Mouse (Mus musculus) G1E-ER4 (cell line): Measurements from ENCODE around the gene Zfp629. TPM values are rescaled to one million over a fixed set of nuclear protein-coding genes. Genes with fewer than 3 reads are reported as not detected.

Experiments used
- GATA1 ChIP-seq: IDR thresholded peaks from one replicate; pipeline ENCODE4 v1.8.0; 2012; ENCODE audit warnings: low read length, inconsistent platforms
- polyA plus RNA-seq: library from polyadenylated mRNA; stranded (reverse); fragments of >175 nt; gene quantifications from 2 replicates; pipeline ENCODE4 v1.2.3, GENCODE M21; 2012

The Zfp629 gene
- polyA plus RNA-seq = 21.6 and 22.6 TPM in 2 replicates

DNA sequence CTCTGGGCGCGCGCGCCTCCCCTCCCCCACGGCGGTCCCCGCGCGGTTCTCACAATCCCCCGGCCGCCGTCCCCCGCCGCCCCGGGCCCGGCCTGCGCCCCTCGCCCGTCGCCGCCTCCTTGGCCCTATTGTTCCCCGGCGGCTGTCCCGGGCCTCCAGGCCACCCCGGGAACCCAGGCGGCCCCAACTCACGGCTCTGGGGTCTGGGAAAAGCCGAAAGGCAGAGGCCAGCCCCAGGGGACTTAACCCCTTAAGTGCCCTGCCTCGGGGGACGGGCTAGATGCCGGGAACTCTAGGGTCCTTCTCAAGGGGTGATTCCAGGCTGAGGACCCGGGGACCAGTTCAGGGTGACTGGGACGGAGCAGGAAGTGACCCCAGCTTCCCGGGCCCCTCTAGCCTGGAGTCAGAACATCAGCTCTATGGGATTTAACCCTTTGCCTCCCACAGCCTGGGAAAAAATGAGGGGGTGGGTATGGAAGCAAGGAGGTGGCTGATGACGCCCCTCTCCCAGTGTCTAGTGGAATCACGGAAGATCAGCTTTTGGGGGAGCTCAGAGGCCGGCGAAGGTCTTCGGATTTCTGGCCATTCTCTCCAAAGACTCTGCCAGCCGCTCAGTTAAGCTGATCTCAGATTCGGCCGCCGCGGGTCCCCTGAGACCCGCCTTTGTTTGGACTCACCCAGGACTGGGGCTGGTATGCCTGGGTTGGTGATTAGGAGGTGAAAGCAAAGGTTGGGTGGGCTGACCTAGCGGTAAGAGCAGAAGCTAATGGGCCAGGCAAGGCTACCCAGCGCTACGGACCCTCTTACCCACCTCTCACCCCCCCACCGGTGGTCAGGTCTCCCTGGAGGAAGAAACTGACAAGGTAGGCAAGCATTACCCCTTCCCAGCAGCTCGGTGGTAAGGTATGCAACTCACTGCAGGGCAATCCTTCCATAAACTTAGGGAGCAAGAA is at the start of gene Zfp629:
TSS of gene Zfp629 (minus strand) at position 907 of the 953 bp plus-strand sequence.
- TF ChIP-seq GATA1 = no peak

DNA sequence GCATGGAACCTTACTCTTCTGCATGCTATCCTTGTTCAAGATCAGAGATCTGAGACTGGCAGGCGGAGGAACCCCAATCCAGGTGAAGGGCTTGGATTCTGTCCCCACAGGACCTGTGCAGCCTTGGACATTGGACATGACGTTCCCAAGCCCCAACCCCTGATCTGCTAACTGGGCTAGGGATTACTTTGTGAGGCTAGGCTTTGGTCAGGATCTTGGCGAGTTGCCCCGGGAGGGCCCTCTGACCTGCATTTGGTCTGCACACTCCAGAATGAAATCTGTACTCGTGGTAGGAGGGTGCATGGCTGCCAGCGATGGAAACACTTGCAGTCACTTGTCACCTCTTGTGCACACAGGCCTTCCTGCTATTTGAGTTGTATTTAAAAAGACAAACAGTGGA is 47.3 kb upstream of the Zfp629 start:
- no peak for TF ChIP-seq GATA1

DNA sequence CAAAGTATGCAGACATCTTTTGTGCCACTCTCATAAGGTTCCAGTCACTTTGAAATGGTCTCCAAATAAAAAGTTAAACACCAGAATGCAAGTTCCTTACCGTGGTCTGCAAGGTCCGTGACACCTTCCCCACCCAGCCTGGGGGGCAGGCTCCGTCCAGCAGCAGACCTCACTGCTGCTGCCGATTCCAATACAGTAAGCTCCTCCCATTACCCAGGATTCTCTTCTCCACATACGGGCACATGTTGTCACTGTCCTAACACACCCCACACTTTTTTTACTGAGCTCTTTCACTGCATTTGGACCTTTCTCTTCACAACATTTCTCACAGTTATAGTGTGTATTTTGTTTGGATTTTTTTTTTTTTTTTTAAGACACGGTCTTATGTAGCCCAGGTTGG is 46.2 kb upstream of the Zfp629 start:
- no peak for TF ChIP-seq GATA1

DNA sequence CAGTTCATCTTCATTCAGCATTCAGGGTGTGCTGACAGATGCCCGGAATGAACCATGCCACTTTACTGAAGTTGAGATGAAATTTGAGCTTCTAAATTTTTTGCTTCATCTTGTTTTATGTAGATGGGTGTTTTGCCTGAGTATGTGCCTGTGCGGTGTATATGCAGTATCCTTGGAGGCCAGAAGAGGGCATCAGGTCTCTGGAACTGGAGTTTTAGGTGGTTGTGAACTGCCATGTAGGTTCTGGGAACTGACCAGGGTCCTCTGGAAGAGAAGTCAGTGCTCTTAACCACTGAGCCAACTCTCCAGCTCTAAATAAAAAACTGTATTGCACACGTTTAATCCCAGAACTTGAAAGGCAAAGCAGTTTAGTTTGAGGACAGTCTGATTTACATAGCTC is 45.3 kb upstream of the Zfp629 start:
- no peak for TF ChIP-seq GATA1

DNA sequence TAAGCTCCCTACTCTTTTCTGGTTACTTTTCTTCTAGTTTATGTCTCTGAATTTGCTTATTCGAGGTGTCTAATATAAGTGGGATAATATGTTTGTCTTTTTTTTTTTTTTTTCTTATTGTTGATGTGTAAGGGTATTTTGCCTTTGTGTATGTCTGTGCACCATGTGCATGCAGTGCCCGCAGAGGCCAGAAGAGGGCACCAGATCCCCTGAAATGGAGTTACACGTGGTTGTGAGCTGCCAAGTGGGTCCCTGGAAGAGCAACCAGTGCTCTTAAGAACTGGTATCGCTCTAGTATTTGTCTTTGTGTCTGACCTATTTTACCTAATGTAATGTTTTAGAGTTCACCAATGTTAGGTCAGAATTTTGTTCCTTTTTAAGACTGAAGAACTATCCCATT is 41.3 kb upstream of the Zfp629 start:
- TF ChIP-seq GATA1 = no peak

DNA sequence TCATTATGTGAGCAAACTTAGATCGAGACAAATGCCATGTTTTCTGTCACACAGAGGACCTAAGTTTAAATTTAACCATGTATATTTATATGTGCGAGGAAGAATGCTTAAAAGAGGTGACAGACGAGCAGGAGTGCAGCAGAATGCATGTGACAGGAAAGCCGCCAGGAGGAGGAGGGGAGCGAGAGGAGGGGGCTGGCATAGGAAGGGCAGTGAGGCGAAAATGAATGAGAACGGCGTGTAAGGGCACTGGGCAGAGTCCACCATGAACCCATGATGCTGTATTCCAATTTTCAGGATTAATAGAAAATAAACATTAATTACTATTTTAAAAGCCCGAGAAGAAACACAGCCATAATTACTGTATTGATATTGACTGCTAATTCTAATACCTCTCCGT is 38.7 kb upstream of the Zfp629 start:
- TF ChIP-seq GATA1 = no peak

DNA sequence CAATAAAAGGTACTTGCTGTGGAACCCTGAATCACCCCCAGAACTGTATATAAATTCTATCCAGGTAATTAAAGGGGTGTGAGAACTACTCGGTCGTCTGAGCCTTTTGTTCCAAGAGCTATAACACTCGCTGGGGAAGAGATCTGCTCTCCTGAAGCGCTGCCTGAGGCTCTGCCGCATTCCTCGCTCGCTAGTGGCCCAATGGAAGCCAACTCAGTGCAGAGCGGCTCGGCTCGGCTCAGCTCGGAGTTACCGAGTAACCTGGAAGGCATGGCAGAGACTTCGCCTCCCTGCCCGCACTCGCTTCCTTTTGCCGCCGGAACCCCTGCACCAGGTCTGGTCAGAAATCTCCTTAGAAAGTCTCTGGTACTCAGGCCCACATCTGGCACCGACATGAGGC is 36.5 kb upstream of the Zfp629 start:
- TF ChIP-seq GATA1 = no peak

DNA sequence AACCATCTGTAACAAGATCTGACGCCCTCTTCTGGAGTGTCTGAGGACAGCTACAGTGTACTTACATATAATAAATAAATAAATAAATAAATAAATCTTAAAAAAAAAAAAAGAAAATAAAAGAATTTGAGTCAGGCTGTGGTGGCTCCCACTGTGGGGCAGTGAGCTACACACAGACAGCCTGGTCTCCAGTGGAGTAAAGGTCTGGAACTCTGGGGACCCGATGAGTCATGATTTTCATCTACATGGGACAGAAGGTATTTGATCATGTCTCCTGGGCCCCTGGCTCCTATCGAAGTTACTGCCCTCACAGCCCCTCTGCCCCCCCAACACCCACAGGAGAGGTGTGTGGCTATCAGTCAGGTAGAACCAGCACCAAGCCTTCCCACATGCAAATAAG is 36.0 kb upstream of the Zfp629 start:
- no peak for TF ChIP-seq GATA1

DNA sequence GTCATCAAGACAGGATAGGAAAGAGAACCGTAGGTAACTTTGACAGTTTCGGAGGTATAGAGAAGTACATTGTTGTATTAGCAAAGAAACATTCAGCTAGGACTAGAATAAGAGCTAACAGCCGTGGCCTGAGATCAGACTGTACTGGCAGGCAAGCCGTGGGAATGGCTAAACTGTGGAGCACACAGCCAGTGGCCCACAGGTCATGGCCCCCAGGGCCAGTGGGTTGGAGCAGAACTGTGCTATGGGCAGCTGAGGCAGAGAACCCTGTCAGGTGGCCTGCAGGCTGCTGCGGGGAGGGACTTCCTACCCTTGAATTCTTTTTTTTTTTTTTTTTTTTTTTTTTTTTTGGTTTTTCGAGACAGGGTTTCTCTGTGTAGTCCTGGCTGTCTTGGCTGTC is 33.6 kb upstream of the Zfp629 start:
- TF ChIP-seq GATA1 = no peak

DNA sequence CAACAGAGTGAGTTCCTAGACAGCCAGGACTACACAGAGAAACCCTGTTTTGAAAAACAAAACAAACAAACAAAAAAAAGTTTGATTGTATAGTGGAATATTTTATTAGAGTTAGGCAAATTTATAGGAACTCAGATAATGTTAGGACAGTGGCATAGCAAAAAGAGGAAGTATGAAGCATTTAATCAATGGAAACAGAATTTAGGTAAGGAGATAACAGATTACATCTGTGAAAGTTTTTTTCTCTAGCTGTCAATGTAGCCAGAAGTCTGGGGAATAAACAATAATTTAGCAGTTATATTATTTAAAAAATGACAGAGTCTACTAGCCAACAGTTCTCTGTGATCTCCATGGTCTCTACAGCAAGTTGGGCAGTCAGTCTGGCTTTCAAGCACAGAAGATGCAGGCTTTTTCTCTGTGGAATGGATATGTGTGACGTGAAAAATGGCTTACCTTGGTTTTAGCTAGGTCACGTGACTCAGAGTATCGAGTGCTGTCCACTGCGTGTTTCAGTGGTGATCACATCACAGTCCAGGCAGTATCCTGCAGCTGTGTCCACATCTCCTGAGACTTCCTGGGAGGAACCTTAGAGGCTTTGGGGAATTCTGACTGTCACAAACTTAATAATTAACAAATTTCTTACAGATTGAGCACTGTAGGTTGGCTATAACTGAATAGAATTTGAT is 33.1 kb upstream of the Zfp629 start:
- TF ChIP-seq GATA1 = no peak

DNA sequence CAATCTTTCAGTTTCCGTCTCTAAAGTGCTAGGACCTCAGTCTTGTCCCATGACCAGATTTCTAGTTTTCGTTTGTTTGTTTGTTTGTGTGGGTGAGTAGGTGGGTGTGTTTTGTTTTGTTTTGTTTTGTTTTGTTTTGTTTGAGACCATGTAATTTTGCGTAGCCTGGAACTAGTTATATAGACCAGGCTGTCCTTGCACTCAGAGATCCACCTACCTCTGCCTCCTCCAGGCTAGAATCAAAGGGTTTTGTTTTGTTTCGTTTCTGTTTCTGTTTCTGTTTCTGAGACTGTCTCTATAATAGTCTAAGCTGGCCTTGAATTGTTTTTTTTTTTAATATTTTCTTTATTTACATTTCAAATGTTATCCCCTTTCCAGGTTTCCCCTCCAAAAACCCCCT is 30.8 kb upstream of the Zfp629 start:
- no peak for TF ChIP-seq GATA1

DNA sequence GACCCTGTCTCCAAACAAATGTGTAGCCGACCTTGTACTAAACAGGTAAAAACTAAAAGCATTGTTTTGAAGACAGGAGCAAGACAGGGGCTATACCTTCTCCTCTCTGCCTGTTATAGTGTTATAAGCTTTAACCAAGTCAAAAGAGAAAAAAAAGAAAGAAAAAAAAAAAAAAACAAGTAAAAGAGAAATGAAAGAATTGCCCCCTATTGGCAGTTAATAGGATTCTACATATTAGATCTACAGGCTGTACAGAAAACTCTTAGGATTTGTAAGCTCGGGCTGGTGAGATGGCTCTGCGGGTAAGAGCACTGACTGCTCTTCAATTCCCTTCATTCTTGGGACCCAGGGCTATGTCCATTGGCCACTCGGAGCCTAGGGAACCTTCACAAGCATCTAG is 26.7 kb upstream of the Zfp629 start:
- no peak for TF ChIP-seq GATA1

DNA sequence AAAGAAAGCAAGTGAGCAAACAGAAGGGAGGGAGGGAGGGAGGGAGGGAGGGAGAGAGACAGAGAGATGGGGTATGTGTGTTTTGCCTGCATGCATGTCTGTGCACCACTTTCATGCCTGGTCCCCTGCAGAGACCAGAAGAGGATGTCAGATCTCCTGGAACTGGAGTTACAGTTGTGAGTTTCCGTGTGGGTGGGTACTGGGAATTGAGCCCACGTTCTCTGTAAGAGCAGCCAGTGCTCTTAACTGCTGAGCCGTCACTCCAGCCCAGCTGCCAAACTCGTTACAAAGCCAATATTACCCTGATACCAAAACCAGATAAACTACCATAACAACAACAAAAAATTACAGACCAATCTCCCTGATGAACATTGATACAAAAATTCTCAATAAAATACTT is 25.7 kb upstream of the Zfp629 start:
- TF ChIP-seq GATA1 = no peak

DNA sequence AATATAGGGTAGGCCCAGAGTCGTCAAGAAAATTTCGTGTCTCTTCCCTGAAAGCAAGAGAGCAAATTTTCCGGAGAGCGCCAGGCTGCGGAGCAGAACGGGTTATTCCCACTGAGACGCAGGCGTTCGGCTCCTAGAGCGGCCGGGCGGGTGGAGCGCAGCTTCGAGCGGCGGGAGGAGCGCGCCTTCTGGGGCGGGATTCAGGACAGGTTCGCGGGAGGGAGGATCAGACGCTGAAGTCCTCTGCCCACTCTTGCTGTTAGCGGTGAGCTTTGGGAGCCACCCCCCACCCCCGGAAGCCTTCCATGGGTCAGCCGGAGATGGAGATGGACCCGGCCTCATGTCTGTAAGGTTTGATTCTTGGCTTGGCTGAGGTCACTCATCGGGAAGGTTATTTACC is 21.4 kb upstream of the Zfp629 start:
- TF ChIP-seq GATA1 = no peak

DNA sequence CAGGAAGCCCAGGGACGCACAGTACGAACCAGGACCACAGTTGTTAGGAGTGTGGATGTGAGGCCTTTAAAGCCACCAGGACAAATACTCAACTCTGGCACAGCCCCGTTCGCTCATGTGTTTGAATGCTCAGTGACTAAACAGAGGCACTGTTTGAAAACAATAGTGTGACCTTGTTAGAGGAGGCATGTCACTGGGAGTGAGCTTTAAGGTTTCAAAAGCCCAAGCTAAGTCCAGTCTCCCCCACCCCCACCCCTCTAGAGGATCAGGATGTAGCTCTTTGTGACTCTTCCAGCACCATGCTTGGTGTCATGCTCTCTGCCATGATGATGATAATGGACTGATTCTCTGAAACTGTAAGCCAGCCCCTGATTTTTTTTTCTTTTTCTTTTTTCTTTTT is 15.8 kb upstream of the Zfp629 start:
- TF ChIP-seq GATA1 = no peak

DNA sequence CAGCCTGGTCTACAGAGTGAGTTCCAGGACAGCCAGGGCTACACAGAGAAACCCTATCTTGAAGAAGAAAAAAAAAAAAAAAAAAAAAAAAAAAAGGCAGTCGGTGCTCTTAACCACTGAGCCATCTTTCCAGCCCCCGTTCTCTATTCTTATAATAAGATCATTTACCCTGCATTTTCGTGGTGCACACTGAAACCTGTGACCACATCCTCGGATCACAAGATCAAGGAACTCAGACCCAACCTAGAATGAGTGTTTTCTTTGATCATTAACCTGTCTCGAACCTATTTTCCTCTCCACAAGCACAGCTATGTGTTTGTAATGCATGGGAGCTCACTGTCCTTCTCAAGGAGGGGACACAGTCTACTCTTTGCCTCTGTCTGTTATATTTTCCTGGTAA is 13.0 kb upstream of the Zfp629 start:
- TF ChIP-seq GATA1 = no peak

DNA sequence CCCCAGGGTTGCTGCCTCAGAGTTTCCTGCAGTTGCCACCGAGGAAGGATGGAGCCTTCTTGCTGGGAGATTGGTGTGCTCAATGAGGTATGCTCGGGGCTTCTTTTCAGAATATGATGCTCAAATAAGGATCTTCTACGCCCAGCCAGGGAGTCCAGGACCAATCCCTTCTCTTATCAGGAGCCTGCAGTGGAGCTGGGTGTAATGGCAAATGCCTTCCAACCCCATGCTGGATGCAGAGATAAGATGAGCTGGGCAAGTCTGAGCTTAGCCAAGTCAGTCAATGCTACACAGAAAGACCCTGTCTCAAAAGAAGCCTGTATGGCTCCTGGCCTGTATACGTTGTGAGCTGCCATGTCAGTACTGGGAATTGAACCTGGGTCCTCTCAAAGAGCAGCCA is 10.9 kb upstream of the Zfp629 start:
- peak; percentile 65 for TF ChIP-seq GATA1
